Mouse (Mus musculus): Measurements from ENCODE around the gene Aatk.

Gene Aatk

DNA sequence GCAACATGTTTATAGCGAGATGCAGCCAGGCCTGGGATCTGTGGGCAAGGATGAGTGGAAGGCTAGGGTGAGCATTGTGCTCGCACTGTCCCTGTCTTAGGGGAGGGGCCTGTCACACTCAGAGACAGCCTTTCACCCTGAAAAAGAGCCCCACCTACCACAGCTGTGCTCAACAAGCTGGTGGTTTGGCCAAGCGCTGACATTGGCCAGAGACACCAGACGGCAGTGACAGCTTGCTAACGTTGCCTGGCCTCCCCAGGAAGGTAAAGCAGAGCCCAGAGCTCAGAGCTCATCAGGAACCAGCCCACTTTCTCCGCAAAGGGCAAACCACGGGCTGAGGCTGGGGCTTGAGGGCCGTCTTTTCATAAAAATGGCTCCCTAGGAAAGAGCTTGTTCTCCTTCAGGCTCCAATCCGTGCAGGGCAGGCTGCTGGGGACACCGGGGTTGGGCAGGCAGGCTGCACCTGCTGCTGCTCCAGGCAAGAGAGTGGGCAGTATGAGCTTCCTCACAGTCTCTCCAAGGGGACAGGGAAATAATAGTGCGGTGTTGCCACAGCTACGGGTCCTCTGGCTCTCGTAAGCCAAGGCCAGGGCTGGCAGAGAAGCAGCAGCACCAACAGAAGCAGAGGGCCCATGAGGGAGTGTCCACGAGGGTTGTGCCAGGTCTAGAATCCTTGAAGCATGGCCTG, 4.3 kb upstream of the Aatk start:
- peak; percentile 41 to 56 for DNase-seq

DNA sequence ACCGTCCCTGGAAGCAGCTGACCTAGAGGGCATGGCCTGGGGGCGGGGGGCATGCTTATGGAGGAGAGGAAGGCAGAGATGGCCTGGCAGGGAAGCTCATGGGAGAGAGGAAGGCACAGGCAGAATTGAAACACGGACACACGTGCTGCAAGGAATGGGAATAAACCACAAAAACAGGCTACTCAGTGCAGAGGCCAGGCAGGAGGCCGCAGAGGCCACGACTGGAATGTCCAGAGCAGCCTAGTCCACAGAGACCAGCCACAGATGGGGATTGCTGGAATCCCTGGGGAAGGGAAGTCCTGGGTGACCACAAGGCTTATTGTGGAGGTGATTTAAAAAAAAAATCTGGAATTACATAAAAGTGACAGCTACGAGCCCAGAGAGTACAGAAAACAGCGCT, 2.1 kb upstream of the Aatk start:
- DNase-seq, result no peak

DNA sequence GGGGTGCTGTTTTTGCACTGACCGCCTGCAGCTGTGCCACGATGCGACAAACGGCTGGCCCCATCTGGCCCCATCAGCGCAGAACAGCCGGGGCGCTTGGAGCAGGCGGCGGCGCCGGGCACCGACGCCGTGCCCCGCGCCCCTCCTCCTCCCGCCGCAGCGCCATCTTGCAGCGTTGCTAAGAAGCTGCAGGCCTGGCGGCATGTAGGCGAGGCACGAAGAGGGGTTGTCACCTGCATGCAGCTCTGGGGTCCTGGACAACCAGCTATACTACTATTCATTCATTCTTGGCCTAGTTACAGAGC, 1.2 kb upstream of the Aatk start:
- DNase-seq, result peak; percentile 64 to 80

DNA sequence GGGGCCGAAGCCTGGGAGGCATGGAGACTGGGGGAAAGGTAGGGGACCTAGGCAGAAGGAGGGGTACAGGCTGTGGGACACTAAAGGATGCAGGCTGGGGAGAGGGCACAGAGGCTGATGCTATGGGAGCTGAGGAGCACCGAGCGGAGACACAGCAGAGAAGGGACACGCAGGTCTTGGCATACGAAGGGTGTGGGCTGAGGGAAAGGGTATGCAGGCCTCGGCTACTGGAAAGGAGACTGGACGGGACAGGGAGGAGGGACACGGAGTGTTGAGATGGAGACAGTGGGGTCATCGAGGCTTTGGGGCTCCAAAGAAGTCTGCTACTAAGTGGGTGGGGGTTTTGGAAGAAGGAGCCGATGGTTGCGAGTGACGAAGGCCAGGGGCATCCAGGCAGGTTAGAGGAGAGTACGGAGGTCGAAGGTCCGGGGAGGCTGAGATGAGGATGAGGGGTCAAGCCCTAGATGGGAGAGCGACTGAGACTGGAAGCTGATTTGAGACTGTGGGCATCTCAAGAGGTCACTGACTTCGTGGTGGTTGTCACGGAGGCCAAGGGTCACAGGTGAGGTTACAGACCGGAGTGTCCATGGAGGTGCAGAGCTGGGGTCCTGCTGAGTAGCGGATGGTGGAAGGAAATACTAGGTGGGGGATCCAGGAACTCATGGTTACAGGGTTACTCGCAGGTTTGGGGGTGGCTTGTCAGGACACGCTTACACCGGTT, 724 bp upstream of the Aatk start:
- DNase-seq, result peak in 1 of 2 experiments; percentile 54

DNA sequence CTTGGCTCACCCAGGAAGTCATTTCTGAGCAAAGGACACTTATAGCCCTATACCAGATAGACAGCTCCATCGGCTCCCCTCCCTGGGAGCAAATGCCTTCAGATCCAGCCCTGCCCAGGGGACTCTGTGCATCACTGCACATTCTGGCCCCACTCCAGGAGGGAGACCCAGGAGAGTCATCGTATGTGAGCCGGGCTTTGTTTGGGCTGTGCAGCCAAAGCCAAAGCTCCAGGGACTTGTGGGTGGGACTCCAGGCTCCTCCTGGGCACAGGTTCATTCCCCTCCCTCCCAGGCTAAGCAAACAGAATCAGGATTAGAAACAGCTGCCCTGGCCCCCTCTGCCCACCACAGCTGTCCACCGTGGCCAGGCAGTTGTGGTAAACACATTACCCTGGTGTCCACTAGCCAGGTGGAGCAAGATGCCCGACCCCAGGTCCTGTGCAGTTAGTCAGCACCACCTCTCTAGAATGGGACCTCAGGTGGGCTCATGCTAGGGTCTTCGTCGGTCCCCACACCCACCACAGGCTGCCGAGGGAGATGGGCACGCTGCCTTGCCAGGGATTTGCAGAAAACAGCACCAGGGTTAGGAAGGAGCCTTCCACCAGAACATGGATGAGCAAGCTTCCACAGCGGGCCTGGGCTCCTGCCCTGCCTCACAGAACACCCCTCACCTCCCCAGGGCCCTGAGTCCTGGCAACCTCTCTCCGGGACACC, 971 bp downstream of the Aatk start:
- peak; percentile 64 to 67 for DNase-seq

DNA sequence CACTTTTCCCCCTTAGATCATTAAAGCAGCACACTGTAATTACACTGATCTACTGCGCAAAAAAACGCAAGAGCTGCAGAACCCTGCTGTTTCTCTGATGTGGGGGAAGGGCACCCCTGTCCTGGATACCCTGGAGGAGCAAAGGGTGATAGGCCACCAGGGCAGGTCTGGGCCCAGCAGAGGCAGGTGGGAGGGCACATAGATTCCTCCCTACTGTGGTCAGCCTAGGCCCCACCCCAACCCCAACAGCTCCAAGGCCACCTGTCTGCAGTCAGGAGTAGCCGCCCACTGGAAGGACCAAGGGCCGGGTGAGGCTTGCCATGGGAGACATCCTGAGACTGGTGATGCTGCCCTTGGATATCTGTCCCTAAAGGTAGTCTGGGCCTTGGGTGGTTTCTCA, 1.6 kb downstream of the Aatk start:
- DNase-seq, result peak in 1 of 2 experiments; percentile 36

DNA sequence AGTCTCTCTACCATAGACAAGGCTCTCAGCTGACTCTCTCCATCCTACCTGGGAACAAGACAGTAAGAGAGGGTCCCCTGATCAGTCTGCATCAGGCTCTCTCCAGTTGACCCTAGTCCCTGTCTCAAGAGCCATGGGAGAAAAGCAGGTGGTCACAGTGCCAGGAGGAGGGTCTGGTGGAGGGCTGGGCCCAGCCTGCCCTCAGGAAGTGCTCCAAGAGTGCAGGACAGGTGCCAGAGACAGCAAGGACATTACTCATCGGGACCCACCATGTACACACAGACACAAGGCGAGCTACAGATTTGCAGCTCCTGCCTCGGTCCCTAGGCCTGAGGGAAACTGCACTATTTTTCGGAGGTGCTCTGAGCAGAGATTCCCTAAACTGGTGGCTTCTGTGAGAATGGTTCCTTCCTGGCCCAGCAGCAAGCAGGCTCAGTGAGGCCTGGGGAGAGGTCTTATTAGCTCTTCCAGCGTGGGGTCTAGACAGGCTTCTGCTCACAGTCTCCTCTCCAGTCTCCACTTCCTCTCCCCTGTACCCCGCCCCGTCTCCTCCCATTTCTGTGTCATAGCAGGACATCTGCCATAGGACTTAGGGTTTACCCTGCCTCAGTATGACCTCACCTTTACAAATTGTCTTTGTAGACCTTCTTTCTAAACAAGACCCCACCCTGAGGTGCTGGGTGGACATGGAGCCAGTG, 4.7 kb downstream of the Aatk start:
- DNase-seq, result no peak

DNA sequence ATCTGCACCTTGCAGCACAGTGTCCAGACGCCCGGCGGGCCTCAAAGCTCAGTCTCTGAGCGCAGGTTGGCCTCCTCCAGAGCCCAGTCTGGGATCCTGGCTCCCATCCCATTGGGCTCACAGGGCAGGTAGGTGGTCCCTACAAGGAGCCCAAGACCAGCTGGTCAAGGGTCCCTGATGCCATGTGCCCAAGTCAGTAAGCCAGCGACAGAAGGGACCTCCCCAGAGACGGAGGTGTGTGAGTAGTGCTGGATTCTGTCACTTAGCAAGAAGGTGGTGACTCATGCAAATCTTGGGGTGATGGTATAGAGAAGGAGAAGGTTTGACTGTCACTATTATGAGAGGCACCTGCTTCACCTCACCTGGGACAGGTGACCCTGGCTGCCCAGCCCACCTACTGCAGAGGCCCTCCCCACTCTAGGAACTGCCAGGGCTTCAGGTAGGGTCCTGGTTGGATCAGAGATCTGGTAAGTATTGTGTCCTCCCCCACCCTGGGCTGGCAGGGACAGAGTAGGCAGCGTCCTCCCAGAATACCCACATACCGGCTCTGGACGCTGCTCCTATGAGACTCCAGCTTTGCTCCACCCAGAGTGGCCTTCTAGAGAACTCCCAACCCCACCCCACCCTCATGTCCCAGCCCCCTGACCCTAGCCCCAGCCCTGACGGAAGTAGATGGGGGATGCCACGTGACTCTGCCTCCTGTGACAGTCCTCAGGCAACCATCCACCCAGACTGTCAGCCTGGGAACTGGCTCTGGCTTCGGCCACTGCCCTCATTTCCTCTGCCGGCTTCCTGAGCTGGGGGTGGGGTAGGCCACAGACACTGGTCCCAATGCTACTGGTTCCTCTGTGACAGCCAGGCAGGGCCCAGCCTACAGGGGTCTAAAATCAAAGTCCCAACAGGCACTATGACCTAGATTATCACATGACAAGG, 5.5 kb downstream of the Aatk start:
- DNase-seq, result peak; percentile 68 to 75

DNA sequence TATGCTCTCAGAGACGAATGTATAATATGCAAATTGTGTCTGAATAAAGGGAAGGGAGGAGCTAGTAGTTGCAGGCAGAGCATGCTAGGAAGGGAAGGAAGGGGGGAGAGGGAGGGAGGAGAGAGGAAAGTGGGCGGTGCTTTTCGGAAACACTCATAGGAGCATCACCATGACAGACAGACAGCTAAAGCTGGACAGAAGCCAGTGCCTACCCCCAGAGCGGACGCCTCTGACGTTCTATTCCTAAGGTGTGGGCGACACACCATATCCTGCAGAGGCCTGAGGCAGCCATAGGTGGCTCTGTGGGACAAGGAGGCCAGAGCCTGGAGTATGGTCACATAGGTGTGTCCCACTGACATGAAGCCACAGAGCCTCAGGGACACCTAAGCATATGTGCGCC, 6.5 kb downstream of the Aatk start:
- DNase-seq, result no peak

DNA sequence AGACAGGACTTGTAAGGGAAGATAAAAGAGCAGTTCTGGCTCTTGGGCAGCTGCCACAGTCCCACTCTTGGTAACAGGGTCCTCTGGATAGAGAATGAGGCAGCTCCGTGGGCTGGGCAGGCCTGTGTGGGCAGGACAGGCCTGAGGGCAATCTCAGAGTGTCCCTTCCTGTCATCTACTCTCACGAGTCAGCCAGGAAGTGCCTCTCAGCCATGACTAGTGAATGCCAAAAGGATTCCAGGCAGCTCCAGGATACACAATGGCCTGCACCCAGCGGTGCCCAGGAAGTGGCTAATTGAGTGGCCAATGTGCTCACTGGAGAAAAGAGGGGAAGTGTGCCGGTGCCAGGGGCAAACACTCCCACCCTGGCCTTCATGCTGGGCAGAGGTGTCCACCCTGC, 7.4 kb downstream of the Aatk start:
- DNase-seq, result no peak

DNA sequence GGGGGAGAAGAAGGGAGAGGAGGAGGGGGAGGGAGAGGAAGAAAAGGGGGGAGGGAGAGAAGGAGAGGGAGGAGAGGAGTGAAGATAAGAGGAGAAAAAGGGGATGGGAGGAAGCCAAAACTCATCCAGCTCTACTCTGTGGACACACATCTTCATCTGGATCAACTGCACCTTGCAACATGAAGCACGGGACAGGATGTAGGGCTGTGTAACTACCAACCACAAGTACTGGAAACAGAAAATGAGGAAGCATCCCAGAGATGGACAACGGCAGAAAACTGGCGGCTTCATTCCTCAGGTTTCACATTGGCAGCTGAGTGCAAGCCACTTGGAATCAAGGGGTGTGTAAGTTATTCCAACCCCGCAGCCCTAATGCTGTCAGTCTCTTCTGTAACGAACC, 12.2 kb downstream of the Aatk start:
- DNase-seq, result no peak

DNA sequence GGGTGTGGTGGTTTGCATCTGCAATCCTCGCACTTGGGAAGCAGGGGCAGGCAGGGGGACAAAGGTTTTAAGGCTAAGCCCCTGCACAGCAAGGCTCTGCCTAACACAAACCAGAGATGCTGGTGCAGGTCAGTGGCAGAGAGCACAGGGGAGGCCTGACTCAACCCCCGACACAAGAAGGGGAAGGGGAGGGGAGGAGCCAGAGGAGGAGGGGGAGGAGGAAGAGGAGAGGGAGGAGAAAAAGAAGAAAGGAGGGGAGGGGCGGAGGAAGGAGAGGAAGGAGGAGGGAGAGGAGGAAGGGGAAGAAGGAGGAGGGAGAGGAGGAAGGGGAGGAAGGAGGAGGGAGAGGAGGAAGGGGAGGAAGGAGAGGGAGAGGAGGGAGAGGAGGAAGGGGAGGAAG, 12.7 kb downstream of the Aatk start:
- no peak for DNase-seq

DNA sequence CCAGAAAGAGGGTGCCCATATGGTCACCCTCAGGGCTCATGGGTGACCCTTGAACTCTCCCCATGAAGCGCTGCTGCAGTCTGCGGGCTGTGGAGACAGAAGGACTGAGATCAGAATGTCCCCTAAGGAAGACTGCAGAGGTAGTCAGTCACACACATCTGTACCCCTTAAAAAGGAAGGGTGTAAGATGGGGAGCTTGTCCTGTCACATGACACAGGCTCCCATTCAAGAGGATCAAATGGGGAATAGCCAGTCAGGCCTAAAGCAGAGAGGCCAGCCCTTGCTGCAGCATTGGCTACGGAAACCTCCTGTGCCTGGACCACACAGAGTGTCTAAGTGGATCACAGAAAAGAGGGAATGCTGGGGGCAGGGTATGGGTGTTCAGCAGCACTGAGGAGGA, 13.5 kb downstream of the Aatk start:
- no peak for DNase-seq

DNA sequence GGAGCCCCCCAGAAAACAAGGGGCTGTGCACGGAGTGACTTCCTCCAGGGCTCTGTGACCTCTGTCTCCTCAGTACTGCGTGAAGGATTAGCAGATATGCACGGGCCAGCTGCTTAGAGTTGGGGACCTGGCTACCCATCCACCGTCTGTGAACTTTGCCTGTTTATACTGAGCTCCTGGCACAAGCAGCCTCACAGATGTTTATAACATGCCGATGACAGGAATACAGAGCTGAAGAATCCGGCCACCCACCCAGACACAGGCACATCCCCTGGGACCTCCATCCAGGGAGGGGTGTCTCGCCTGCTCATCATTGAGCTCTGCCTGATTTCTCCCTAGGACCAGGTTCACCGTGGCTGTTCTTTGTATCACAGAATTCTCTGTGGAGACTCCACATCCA, 14.9 kb downstream of the Aatk start:
- no peak for DNase-seq

DNA sequence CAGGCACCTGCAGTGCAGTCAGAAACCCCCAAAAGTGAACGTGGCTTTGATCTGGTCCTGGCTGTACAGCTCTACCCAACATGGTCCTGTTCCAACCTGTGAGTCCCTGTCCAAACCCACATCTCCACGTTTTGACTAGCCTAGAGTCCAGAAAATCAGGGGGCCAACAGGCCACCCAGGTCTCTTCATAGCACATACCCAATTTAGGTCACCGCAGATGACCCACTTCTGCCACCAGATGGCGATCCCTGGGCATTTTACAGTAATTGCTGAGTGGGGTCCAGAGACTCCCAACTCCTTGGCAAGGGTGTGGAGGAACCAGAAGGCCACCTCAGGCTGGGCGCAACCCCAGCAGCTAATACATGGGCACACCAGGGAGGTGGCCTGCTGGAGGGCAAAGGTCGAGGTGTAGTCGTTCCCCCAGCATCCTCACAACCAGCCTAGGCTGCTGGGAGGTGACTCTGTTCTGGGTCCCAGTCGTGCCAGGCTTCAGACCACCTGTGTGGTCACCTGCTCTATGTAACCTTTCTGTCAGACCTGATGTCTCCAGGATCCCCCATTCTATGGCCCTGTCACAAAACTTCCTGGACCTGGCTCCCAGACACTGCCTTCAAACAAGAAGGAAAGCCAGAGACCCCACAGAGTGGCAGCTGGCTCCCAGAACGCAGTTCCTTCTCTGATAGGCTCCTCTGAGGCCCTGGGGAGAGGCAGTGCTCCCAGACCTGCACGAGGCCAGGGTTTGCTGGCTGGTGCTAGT, 16.6 kb downstream of the Aatk start:
- peak; percentile 72 to 75 for DNase-seq

DNA sequence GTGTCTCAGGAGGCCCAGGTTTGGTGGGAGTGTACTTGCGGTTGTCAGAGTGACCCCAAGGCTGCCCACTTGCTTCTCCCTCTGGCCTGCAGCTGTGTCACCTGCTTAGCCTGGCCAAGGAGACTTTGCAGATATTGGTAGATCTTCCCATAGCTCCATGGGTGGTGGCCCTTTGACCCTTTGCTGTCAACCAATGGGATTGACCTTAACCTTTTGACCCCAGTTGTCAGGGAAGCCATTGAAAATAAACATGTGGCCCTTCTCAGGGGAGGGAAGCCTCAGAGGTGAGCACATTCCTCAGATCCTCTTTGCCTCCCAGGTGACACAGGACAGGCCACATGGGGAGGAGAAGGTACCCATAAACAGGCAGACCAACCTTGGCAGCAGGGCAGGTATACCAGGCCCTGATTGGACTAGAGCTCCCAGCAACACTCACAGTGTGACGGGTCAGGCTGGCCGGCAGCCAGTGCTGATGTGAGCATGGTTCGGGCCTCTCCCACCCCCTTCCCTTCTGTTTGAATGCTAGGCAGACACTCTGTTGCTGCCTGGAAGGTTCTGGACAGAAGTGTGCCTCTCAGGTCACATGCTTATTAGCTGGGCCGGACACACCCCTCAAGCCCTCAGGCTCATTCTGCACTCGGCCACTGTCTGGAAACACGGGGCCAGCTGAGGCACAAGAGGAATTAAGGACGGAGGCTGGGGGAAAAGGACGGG, 17.4 kb downstream of the Aatk start:
- peak in 1 of 2 experiments; percentile 55 for DNase-seq

DNA sequence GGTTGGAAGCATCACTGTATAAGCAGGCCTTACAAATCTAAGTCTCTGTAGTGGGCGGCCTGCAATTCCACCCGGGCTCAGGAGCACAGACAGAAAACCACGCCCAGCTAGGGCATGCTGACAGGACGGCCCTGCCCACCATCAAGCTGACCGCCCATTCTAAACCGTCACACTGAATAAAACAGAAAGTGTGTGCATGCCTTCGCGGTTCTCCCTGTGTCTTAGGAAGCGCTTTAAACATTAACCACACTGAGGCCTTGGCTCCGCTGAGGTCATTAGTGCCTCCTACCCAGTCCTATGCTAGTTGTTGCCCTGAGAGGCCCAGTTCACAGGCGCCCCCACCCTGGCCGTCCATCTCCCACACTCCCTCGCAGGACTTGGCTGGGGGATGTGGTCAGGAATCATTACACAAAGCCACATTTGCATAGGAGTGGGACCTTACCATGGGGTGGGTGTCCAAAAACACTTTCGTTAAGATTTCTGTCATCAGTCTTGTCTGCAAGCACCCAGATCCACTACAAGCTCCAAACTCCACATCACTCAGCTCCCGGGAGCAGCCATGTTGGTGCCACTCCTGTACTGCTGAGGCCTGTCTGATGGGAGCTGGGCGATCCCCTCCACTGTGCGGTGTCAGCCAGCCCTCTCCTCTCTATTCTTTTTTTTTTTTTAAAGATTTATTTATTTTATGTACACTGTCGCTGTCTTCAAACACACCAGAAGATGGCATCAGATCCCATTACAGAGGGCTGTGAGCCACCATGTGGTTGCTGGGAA, 18.5 kb downstream of the Aatk start:
- no peak for DNase-seq

DNA sequence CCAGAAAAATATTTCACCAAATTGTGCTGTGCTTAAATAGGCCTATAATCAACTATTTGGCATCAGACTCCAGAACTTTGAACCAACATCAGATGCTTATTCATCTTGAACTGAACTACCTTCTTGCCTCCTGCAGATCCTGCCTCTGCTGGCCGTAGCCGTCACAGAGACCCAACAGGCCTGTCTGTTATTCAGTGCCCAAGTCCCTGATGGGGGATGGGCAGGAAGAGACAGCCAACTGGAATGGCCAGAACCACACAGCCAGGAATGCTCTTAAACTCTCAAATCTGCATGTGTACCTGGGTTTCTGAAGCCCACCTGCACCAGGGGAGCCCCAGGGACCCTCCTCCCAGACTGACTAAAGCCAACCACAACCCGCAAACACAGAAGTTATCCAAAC, 20.0 kb downstream of the Aatk start:
- no peak for DNase-seq

DNA sequence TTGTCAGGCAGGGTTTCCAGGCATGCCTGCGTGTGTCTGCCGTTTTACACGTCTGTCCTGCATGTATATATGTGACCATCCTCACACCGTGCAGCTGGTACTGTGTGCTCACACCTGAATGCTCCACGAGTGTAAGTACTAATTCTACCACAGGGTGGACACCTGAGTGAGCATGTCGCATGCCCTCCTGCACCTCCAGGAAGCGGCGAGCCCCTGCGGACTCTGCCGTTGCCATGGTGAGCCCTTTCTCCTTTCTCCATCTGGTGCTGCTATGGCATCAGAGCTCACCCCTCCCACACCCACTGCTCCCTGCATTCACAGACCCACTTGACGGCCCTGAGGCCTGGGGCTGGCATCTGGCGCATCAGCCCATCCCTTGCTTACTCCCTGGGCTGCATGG, 24.1 kb downstream of the Aatk start:
- DNase-seq, result peak; percentile 69 to 71

DNA sequence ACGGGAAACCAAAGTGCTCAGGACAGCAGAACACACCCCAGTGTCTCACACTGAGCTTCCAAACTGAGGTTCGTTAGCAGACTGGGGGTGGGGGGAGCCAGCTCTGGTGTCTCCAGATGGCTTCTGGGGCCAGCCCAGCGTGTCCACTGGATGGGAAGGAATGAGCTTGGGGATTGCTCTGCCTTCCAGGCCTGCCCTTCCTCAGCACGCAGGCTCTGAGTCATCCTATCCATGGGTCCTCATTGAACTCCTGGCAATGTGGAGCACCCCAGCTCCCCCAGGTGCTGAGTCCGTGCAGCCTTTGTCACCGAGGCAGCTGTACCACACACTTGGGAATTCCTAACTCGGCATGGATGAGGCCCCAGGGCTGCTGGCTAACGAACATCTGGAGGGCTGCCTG, 24.8 kb downstream of the Aatk start:
- DNase-seq, result peak; percentile 56 to 62

All from cerebellum, postnatal 36 days (tissue).